Mouse (Mus musculus) stomach, embryonic 16.5 days (tissue): ENCODE measurements around the gene Cds1. TPM values are rescaled to one million over a fixed set of nuclear protein-coding genes. Genes with fewer than 3 reads are reported as not detected.
"Not testable (repeated sequence)": the region's sequence is repeated elsewhere in the genome, so short reads cannot be mapped to it uniquely, and the experiment has no call there.

ENCODE experiments used
- ATAC-seq: fragments of 200-750 bp; cut with Nextera tagmentation; 2 replicates; pipeline ENCODE4 v1.8.0; 2017; ENCODE audit warnings: moderate number of reproducible peaks, moderate TSS enrichment; ENCODE audit not compliant: insufficient read depth, low FRiP score
- H3K27ac ChIP-seq: fragments of 300-500 bp; sonication (generic); 2 replicates; pipeline ENCODE4 v1.5.1; 2014; ENCODE audit warnings: low read length
- H3K27me3 ChIP-seq: fragments of 300-500 bp; sonication (generic); 2 replicates; pipeline ENCODE4 v1.6.1; 2014; ENCODE audit warnings: low read length, control low read depth, mixed read lengths; ENCODE audit not compliant: control insufficient read depth, insufficient read depth
- H3K36me3 ChIP-seq: fragments of 300-500 bp; sonication (generic); 2 replicates; pipeline ENCODE4 v1.6.1; 2014; ENCODE audit warnings: low read length; ENCODE audit not compliant: control insufficient read depth, insufficient read depth
- H3K4me1 ChIP-seq: fragments of 300-500 bp; sonication (generic); 2 replicates; pipeline ENCODE4 v1.6.1; 2014; ENCODE audit warnings: low read length, control low read depth, mixed read lengths; ENCODE audit not compliant: control insufficient read depth, insufficient read depth
- H3K4me2 ChIP-seq: fragments of 300-500 bp; sonication (generic); 2 replicates; pipeline ENCODE4 v1.6.1; 2014; ENCODE audit warnings: low read depth, low read length, mixed read lengths
- H3K4me3 ChIP-seq: fragments of 300-500 bp; sonication (generic); replicated peaks from 2 replicates; pipeline ENCODE4 v1.5.1; 2014; ENCODE audit warnings: mild to moderate bottlenecking, low read length
- H3K9ac ChIP-seq: fragments of 300-500 bp; sonication (generic); 2 replicates; pipeline ENCODE4 v1.6.1; 2014; ENCODE audit warnings: low read length
- H3K9me3 ChIP-seq: fragments of 300-500 bp; sonication (generic); replicated peaks from 2 replicates; pipeline ENCODE4 v1.6.1; 2016; ENCODE audit warnings: low read length, control low read depth; ENCODE audit not compliant: control insufficient read depth
- WGBS: fragments of 180-500 bp; shearing (Covaris S2); extraction: QIAGEN DNeasy Blood & Tissue Kit; methylation state at CpG from one replicate; pipeline ENCODE4 v1.1.7; 2014; 5-methylcytosine and 5-hydroxymethylcytosine counted together
- polyA plus RNA-seq: library from polyadenylated mRNA; unstranded; fragments of >200 nt; fragmentation: Nextera tagmentation; extraction: Ambion mirVana; gene quantifications from 2 replicates; pipeline ENCODE4 v1.2.1, GENCODE M21; 2015

Cds1 gene
- polyA plus RNA-seq, 1 experiment from 2014 or later = 9.9 TPM

DNA sequence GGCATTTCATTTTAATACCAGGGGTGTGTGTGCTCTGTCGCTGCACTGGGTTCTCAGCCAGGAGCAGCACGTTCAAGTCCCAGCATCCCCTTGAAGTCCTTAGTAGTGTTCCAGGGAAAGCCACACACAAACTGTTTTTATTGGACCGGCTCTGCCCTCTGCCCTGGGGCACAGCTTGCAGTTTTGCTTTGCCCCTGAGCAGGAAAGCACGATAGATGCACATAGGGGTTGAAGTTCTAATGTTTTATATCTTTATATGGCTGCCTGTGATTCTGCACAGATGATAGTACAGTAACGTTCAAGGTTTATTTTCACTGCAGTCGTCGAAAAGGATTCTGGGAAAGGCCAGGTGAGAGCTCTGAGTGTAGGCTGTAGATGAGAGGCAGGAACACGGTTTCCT is 65.2 kb downstream of the Cds1 start:
- Histone ChIP-seq H3K9ac (no peak overlapping the region), H3K4me3 (no peak overlapping the region), H3K4me1 (peaks cover 9% of the 10 kb centered on the region), H3K27me3 (no peaks in the 10 kb centered on the region), H3K4me2 (no peak overlapping the region), H3K36me3 (peaks cover 3% of the 10 kb centered on the region; the same call in 1 of the 2 replicates), H3K27ac (no peak overlapping the region), H3K9me3 (no peaks in the 10 kb centered on the region)
- no peak for ATAC-seq
- 78% methylated on average over 8 of the region's 8 CpGs for WGBS

DNA sequence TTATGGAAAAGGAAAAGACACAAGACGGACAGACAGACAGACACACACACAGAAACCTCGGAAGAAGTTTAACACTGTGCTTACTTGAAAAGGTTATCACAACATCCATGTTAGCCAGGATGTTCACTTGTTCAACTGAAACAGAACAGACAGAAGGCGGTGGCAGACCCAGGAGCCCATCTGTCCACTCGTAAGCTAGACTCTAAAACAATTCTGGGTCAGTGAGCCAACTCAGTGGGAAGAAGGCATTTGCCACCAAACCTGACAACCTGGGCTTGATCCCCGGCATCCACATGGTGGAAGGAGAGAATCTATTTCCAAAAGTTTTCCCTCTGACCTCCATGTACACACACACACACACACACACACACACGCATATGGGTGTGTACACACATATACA is 67.1 kb downstream of the Cds1 start:
- H3K36me3 ChIP-seq = peaks cover 10% of the 10 kb centered on the region
- H3K27me3 ChIP-seq = no peaks in the 10 kb centered on the region
- H3K4me2 ChIP-seq = no peak overlapping the region
- no peaks in the 10 kb centered on the region for H3K9me3 ChIP-seq
- no peak overlapping the region for H3K4me3 ChIP-seq
- no peak for ATAC-seq
- H3K4me1 ChIP-seq = 0 out of 2 replicates have a peak, but pooled peaks cover under 1% of the 10 kb centered on the region
- H3K27ac ChIP-seq = no peak overlapping the region
- H3K9ac ChIP-seq = no peak overlapping the region
- WGBS = 88% methylated on average over 6 of the region's 6 CpGs

- no peak overlapping the region for H3K27ac ChIP-seq
- WGBS = 86% methylated on average over 5 of the region's 5 CpGs
- peaks cover 14% of the 10 kb centered on the region for H3K36me3 ChIP-seq
These were observed 68.1 kb downstream of the Cds1 start for GRCm38 (mm10) chr5:101832991-101833390.

DNA sequence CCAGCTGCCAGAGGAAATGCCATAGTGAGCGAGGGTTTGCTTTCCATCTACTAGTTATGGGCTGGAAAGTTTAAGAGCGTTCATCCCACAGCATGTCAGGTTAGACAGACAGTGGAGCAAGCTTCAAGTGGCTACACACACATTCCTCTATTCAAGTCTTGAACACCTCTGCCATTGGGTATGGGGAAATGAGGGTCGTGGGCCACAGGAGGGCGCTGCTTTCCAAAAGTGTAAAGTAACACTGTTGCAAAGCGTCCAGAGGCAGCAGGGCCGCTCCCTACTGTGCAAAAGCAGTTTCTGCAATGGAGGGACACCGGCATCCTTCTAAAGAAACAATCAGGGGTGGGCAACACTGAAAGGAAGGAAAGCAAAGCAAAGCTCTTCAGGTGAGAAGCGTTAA is 68.9 kb downstream of the Cds1 start:
- Histone ChIP-seq H3K4me3 (no peak overlapping the region), H3K4me1 (no peaks in the 10 kb centered on the region), H3K36me3 (peaks cover 15% of the 10 kb centered on the region), H3K27ac (no peak overlapping the region), H3K9ac (no peak overlapping the region), H3K4me2 (no peak overlapping the region), H3K9me3 (no peaks in the 10 kb centered on the region), H3K27me3 (no peaks in the 10 kb centered on the region)
- WGBS = 71% methylated on average over 8 of the region's 8 CpGs
- no peak for ATAC-seq

More at GRCm38 (mm10) chr5:101832991-101833390, 68.1 kb downstream of the Cds1 start:
- H3K4me3 ChIP-seq = no peak overlapping the region
- no peak overlapping the region for H3K9ac ChIP-seq
- ATAC-seq = no peak
- H3K4me1 ChIP-seq = no peaks in the 10 kb centered on the region
- no peaks in the 10 kb centered on the region for H3K27me3 ChIP-seq
- no peaks in the 10 kb centered on the region for H3K9me3 ChIP-seq
- H3K4me2 ChIP-seq = no peak overlapping the region

DNA sequence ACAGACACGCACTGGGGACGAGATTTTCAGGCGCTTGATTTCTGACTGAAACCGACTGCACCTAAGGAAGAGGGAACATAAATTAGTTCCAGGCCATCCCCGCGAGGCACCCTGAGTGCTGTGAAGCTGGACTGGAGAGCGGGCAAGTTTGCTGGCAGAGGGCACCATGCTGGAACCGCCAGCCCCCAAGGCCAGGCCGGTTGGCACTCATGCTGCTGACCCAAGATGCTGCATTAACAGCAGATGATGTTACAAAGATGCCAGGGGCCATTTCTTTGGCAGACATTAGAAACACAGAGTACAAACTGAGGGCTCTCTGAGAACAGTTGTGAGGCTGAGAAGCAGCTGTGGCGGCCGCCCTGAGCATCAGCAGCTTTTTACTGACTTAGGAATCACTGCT is 71.3 kb downstream of the Cds1 start:
- Histone ChIP-seq H3K27me3 (no peaks in the 10 kb centered on the region), H3K4me3 (no peak overlapping the region), H3K36me3 (peaks cover 26% of the 10 kb centered on the region), H3K4me1 (no peaks in the 10 kb centered on the region), H3K9ac (no peak overlapping the region), H3K9me3 (no peaks in the 10 kb centered on the region), H3K27ac (no peak overlapping the region), H3K4me2 (no peak overlapping the region)
- 91% methylated on average over 11 of the region's 11 CpGs for WGBS
- ATAC-seq = no peak

- not testable (repeated sequence) for ATAC-seq, H3K4me1 ChIP-seq, H3K9ac ChIP-seq, H3K9me3 ChIP-seq, H3K27ac ChIP-seq, H3K4me2 ChIP-seq, H3K4me3 ChIP-seq, H3K27me3 ChIP-seq
- peaks cover 39% of the 10 kb centered on the region for H3K36me3 ChIP-seq
- 100% methylated on average over 2 of the region's 2 CpGs for WGBS
These were observed 72.7 kb downstream of the Cds1 start for GRCm38 (mm10) chr5:101837605-101838004.

- no peak for ATAC-seq
- H3K27me3 ChIP-seq = no peaks in the 10 kb centered on the region
- no peak overlapping the region for H3K4me3 ChIP-seq
- no peaks in the 10 kb centered on the region for H3K9me3 ChIP-seq
- H3K9ac ChIP-seq = no peak overlapping the region
- no peak overlapping the region for H3K4me2 ChIP-seq
- peaks cover 35% of the 10 kb centered on the region for H3K36me3 ChIP-seq
- H3K4me1 ChIP-seq = no peaks in the 10 kb centered on the region
- 97% methylated on average over 5 of the region's 5 CpGs for WGBS
- no peak overlapping the region for H3K27ac ChIP-seq
These were observed 75.5 kb downstream of the Cds1 start for GRCm38 (mm10) chr5:101840476-101840875.

DNA sequence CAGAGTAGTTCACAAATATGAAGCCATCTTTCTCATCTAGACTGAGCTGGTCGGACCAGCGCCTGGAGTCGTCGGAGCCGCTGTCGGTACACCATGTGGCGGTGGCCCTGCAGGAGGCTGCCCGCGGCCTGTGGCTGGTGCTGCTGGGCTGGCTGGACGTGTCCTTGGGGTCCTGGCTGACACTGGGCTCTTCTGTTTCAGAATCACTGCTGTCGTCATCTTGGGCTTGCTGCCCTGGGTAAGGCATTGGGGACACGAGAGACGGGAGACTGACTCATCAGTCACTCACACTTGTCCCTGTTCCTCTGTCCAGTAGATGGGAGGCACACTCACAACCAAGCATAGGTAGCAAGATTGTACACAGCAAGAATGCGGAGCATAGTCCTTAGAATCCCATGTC is 80.1 kb downstream of the Cds1 start:
- Histone ChIP-seq H3K4me3 (no peak overlapping the region), H3K27ac (no peak overlapping the region), H3K27me3 (no peaks in the 10 kb centered on the region), H3K4me1 (no peaks in the 10 kb centered on the region), H3K9ac (no peak overlapping the region), H3K36me3 (peaks cover 33% of the 10 kb centered on the region), H3K9me3 (no peaks in the 10 kb centered on the region), H3K4me2 (no peak overlapping the region)
- ATAC-seq = no peak
- 94% methylated on average over 14 of the region's 14 CpGs for WGBS

DNA sequence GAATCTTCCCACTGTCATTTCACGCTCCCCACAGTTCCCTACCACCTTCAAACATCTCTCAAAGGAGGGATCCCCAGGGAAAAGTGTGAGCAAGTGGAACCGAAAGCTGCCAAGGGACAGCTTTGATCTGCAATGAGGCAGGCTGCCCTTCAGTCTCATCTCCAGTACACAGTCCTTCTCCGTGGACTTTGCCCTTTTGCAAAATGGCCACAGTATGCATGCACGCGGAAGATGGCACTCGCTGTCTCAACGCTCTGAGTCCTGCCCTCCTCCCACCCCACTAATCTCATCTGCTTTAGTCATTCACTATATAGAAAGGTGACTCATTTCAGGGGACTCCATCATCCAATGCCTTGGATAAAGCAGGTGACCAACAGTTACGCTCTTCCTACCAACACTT is 81.0 kb downstream of the Cds1 start:
- Histone ChIP-seq H3K27me3 (no peaks in the 10 kb centered on the region), H3K4me1 (no peaks in the 10 kb centered on the region), H3K9ac (no peak overlapping the region), H3K27ac (no peak overlapping the region), H3K4me3 (no peak overlapping the region), H3K36me3 (peaks cover 29% of the 10 kb centered on the region), H3K4me2 (no peak overlapping the region), H3K9me3 (no peaks in the 10 kb centered on the region)
- 87% methylated on average over 8 of the region's 8 CpGs for WGBS
- no peak for ATAC-seq

GRCm38 (mm10) chr5:101847323-101847722 is 82.4 kb downstream of the Cds1 start:
- no peak overlapping the region for H3K9ac ChIP-seq
- H3K4me1 ChIP-seq = no peaks in the 10 kb centered on the region
- no peaks in the 10 kb centered on the region for H3K9me3 ChIP-seq
- ATAC-seq = no peak
- H3K36me3 ChIP-seq = peaks cover 20% of the 10 kb centered on the region
- no peak overlapping the region for H3K4me3 ChIP-seq
- H3K4me2 ChIP-seq = no peak overlapping the region
- no peaks in the 10 kb centered on the region for H3K27me3 ChIP-seq
- 76% methylated on average over 7 of the region's 7 CpGs for WGBS
- H3K27ac ChIP-seq = peak overlapping the region; percentile 39
